Mouse (Mus musculus) frontal cortex, adult (tissue): ENCODE measurements at regions not wholly inside any gene's neighbourhood (a gene's known extent, or its start where the extent isn't known, plus 50 kb on each side); places are given as distances from the start of the nearest gene placed in this dataset.

Source experiments
- ATAC-seq: cut with Nextera tagmentation; 2 replicates; pipeline ENCODE4 v1.9.2; 2017; ENCODE audit warnings: mild to moderate bottlenecking, moderate library complexity, mixed read lengths; ENCODE audit not compliant: low TSS enrichment

- ATAC-seq, result no peak
These were observed 316.5 kb upstream of the Npvf start for GRCm38 (mm10) chr6:50970770-50971169.

- ATAC-seq, result no peak
These were observed 318.0 kb upstream of the Npvf start for GRCm38 (mm10) chr6:50972268-50972667.

DNA sequence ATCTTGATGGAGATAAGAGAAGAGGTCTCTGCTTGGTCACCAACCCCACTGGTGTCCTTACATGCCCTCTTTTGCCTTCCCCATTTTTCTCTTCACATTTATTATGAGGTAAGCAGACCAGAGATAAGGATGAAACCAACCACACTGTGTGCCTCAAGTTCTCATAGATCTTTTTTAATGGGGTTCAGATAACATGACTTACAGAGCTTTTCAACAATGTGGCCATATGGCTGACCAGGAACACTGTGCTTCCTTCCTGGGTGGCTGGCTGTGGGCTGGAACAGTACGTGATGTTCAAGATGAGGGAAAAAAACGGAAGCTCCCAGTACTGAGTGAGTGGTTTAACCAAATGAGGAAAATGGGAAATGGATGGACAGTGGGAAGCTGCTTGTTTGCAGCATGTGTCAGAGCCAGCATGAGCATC, 319.0 kb upstream of the Npvf start:
- ATAC-seq, result peak; percentile 64

- peak; percentile 78 for ATAC-seq
These were observed 319.6 kb upstream of the Npvf start for GRCm38 (mm10) chr6:50973815-50974214.

GRCm38 (mm10) chr6:50974961-50975360, 320.7 kb upstream of the Npvf start:
- no peak for ATAC-seq

- ATAC-seq, result peak; percentile 39; the same call in 1 of the 2 replicates
These were observed 322.7 kb upstream of the Npvf start for GRCm38 (mm10) chr6:50976973-50977372.

DNA sequence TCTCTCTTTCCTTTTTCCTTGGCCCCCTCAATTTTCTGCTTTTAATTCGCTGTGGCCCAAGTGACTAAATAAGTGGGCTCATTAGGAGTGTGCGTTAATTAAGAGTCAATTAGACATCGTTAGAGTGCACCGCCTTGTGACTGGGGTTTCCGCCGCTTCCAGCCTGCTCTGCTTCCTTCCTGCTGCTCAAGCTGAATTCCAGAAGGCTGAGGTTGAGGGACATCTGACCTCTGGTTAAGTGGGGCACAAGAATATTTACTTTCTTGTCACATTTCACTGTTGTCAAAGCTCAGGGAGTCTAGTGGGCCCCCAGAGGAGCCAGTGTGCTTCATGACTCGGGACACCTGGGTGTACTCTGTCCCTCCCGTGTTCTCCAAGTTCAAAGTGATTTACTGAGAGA, 323.1 kb upstream of the Npvf start:
- ATAC-seq, result no peak

- no peak for ATAC-seq
These were observed 323.8 kb upstream of the Npvf start for GRCm38 (mm10) chr6:50978016-50978415.

DNA sequence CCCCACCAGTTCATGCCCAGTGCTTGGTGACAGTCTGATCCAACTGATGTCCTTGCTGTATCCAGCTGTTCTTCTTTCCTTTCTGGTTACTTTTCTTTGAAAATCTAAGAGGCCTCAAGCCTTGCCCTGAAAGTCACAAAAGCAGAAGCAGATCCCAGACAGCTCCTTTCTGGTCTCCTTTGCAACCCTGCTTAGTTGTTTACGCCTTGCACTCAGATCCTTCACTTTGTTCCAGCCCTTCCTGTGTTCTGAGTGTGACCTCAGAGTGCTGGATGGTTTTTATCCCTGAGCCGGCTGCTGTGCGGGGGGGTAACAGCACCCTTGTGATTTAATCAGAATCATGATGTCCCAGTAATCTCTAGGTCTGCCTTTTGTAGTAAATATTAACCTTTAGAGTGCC, 324.3 kb upstream of the Npvf start:
- no peak for ATAC-seq

GRCm38 (mm10) chr6:50979764-50980163, 325.5 kb upstream of the Npvf start:
- ATAC-seq, result peak; percentile 35

GRCm38 (mm10) chr6:50980311-50980710, 326.1 kb upstream of the Npvf start:
- peak; percentile 64 for ATAC-seq

DNA sequence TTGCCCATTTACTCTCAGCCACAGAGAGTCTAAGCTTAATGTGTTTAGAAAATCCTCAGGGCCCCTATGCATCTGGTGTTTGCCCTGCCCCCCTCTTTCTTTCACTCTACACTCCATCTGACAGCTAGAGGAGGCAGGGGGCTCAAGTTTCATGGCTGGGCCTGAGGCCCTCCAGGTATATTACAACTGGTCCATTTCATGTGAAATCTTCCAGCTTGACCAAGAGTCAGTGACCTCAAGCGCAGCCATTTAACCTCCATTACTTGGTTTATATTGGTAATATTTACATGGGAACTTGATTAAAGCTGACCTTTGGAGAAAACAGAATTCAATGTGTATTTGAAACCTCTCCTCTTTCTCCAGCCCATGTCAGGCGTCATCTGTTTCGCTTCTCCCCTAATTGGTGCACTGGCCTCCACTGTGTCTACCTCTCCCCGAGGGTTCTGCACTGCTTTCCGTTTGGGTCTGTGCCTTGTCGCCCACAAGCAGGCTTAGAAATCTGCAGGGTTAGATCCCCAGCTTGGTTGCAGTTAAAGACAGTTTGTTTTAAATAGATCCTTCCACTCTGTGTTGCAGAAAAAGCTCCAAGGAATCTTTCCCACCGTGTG, 327.6 kb upstream of the Npvf start:
- 0 out of 2 replicates have a peak, but pooled peaks have one; percentile 11 for ATAC-seq

DNA sequence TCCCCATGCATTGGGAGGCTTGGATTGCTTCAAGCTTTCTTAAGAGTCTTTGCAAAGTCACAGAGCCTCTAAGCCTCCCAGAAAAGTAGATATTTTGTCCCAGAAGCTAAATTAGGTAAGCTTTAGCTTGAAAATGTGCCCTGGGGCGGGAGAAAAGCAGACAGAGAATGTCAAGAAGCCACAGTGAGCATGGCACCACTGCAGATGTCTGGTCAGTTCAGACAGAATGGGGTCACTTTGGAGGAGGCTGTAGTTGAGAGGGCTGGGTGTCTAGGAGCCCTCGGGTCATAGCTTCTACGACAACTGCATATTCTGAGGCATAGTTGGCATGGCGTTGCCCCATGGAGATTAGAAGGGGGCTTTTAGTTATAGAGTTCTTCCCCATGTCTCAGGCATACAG, 328.6 kb upstream of the Npvf start:
- ATAC-seq, result no peak

- no peak for ATAC-seq
These were observed 329.4 kb upstream of the Npvf start for GRCm38 (mm10) chr6:50983511-50984099.

GRCm38 (mm10) chr6:50984157-50984905, 330.1 kb upstream of the Npvf start:
- no peak for ATAC-seq

DNA sequence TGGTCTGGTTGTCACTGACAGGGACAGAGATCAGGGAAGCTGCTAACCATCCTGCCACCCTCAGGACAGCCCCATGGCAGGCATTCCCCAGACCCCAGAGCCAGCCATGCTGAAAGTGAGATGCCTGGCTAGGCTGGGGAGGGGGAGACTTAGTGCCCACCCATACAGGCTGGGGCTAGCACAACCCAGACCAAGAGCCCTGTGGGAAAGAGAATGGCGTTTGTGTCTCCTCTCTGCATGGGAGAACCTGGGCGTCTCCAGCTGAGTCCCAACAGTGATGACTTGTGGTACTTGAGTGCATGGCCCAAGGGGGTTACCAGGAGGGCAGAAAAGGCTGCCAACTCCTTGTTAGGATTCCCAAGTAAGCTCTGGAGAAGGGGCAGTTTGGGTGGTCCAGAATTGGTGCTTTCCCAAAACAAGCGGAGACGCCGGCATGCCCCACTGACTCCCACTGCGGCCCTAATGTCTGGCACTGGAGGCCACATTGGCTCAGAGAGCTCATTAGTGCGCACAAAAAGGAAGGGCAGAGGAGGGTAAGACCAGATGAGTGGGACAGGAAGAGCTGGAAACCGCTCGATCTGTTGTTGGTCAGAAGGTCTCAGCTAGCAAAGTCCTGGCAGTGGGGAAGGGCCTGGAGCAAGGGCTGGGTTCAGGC, 332.2 kb upstream of the Npvf start:
- ATAC-seq, result no peak

DNA sequence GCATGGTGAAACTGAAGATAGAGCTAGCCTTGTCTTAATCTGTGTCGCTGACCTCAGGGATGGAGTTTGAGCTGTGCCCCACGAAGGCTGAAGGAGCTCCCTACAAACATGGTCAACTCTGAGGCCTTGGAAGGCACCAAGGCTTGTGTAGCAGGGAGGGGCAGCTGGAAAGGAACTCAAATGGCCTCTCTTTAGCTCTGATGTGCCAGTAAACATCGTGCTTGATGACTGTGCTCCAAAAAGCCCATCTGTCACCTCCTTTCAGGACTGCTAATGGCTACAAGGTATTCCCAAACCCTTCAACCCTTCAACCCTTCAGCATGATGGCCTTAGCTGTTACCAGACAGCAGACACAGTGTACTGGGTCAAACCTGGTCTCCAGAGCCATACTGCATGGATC, 334.3 kb upstream of the Npvf start:
- ATAC-seq, result no peak

DNA sequence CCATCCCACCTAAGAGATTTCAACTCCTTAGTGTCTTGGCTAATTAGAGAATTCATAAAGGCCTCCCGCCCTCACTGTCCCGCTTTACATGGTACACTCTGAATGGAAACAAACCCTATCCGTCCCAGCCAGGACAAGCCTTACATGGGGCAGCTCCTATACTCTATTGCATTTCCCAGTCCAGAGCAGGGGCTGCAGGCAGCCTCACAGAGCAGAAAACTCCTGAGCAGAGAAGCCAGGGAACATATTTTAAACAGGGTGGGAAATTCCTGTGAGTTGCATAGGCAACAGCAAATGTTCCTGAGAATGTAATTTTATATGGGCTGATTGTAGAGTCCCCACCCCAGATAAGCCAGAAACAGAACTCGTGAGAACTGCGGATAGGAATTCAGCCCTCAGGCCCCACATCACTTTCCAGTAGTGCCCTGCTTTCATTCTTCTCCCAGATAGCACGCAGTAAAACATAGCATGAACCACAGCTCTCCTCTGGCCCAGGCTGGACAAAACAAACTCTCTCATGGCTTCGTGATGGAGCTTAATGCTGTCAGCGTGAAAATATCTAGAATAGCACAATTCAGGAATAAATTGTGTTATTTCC, 337.4 kb upstream of the Npvf start:
- no peak for ATAC-seq

GRCm38 (mm10) chr6:50993952-50994351, 339.7 kb upstream of the Npvf start:
- no peak for ATAC-seq

GRCm38 (mm10) chr6:51002713-51003112, 348.5 kb upstream of the Npvf start:
- no peak for ATAC-seq

DNA sequence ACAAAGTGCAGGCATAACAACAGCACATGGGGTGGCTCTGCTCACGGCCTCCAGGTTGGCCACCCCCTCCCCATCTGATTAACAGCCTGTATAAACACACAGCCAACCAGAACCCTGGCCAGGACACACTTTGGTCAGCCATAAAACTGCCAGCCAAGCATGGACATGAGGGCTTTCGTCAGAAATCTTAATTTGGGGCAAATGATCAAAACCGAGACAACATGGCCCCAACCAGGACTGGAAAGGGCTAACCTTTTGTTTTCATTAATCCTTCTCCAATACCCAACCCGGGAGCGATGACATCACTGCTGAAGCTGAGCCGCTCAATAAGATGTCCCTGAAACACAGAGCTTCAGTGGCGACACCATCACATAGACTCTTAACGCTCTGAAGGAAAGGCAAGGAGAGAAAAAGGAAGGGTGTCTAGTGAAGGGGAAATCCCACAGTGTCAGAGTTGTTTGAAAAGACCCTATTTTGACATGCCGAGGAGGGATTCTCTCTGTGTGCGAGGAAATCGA, 351.9 kb upstream of the Npvf start:
- ATAC-seq, result no peak
